Mouse (Mus musculus) gastrocnemius, postnatal 4 days (tissue): ENCODE data around the gene Txnrd2. TPM values are rescaled to one million over a fixed set of nuclear protein-coding genes. Genes with fewer than 3 reads are reported as not detected.
A peak's percentile ranks its signal among the peaks of the same experiment; 100 is the strongest.

Experiments used
- DNase-seq, 2 experiments: peaks; one replicate each; pipeline ENCODE4 v3.0.0; 2021 to 2022; ENCODE audit warnings: low spot score in 2 of 2, mixed read lengths in 2 of 2
- total RNA-seq, 2 experiments: library from RNA; stranded (reverse); gene quantifications; 2 replicates each; pipeline ENCODE4 v1.2.3; 2021

Txnrd2 gene
- total RNA-seq, 2 experiments from 2014 or later, result 10.1 to 14.9 TPM

DNA sequence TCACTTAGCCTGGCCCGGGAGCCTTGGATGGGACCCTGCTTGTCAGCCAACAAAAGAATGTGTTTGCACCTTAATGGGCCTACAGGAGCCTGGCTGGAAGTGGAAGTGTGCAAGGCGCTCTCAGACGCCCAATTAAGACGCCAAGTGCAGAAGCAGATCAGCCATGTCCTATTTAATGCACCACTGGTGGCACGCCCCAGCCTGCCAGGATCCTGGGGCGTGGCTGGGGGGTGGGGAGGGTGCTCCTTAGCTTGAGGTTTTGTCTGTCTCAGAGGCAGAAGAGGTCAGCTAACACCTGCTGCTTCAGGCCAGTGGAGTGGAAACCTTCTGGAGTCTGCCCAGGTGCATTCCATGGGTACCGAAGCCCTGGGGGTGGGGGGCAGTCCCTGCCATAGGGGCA is 53.5 kb downstream of the Txnrd2 start:
- no peak for DNase-seq

- no peak for DNase-seq
Measured at GRCm38 (mm10) chr16:18480933-18481485, 54.8 kb downstream of the Txnrd2 start.

- no peak for DNase-seq
Measured at GRCm38 (mm10) chr16:18482431-18482830, 56.2 kb downstream of the Txnrd2 start.

DNA sequence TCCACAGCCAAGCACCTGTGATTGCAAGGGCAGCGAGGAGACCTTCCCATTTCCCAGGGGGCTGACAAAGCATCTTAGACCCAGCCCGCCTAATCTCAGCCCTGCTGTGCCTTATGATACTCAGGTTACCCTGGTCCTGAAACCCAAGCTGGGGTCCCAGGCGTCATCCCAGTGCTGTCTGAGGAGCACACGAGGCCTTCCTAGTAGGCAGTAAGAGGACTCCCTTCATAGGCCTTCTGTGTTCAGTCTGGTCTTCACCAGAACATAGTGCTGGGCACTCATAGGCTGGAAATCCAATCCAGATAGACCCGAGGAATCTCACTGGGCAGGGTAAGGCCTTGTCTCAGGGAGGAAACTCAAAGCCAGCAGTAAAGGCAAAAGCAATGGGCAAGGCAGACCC is 57.7 kb downstream of the Txnrd2 start:
- no peak for DNase-seq

GRCm38 (mm10) chr16:18484386-18484785 is 58.2 kb downstream of the Txnrd2 start:
- DNase-seq, result no peak

DNA sequence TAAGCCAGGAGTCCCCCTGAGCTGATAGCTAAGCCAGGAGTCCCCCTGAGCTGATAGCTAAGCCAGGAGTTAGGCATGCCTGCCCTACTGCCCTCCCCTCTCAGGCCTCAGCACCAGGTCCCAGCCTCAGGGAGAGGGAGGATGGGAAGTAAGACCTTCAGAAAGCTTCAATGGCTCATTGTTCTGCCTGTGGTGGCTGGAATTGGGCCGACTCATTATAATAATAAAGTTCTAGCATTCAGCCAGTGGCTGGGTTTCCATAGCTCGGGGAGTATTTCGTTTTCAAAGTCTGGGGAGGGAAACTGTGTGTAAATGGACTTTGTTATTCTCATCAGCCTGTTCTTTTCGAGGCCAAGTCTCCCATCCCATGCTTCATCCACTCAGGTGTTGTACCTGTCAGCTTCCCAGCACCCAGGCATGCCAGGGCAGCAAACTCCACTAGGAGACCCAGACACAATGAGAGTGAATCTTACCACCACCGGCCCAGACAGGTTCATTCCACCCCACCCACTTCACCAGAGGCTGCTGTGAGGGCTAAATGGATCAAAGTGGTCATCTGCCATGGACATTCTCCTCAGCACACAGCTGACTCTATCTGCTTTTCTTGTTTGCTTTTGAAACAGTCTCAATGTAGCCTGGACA is 58.7 kb downstream of the Txnrd2 start:
- no peak for DNase-seq

DNA sequence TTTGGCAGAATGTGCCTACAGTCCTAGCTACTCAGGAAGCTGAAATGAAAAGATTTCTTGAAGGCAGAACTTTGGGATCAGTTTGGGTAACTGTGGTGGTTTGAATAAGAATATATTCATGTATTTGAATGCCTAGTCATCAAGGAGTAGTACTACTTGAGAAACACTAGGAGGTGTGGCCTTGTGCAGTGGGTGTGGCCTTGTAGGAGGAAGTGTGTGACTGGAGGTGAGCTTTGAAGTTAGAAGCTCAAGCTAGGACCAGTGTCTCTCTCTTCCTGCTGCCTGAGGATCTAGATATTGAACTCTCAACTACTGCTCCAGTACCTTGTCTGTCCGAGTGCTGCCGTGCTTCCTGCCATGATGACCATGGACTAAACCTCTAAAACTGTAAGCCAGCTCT is 59.9 kb downstream of the Txnrd2 start:
- DNase-seq, result no peak

DNA sequence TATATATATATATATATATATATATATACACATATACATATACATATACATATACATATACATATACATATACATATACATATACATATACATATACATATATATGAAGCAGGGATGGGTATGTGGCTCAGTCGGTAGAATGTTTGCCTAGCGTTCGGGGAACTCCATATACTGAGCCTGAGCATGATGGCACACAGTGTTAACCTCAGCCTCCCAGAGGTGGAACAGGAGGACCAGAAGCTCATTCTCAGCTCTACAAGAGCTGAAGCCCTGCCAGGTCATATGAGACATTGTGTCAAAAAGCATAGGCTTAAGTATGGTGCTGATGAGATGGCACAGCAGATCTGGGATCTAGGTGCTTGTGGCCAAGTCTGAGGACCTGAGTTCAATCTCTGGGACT is 64.1 kb downstream of the Txnrd2 start:
- no peak for DNase-seq

GRCm38 (mm10) chr16:18490894-18491293 is 64.7 kb downstream of the Txnrd2 start:
- DNase-seq, result no peak

- DNase-seq, result no peak
Measured at GRCm38 (mm10) chr16:18497865-18498515, 71.8 kb downstream of the Txnrd2 start.

GRCm38 (mm10) chr16:18498558-18498990 is 72.4 kb downstream of the Txnrd2 start, which contains the start of the genes Gnb1l and Rtl10:
Gnb1l (plus strand) TSS chr16:18498713.
Rtl10 (plus strand) TSS chr16:18498901.
- DNase-seq, result peak; percentile 95 to 96

GRCm38 (mm10) chr16:18498996-18499395 is 72.8 kb downstream of the Txnrd2 start:
- DNase-seq, result peak in 1 of 2 experiments; percentile 39

DNA sequence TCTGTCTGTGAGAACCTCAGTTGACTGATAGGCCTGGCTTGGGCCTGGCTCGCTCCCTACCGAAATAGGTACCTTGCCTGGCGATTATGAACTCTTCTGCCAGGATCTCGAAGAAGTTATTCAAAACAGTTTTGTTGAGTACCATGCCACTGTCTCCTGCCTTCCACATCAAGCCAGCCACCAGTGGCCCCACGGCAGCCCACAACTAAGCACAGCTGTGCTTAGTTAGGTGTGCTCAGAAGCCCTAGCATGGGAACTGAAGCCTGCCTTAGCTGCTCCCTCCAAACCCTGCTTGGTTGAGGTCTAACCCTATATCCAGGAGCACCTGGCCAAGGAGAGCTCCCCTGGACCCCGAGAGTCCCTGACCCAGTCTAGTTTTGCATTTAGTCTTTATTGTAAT is 75.3 kb downstream of the Txnrd2 start:
- DNase-seq, result no peak

GRCm38 (mm10) chr16:18503566-18504342 is 77.6 kb downstream of the Txnrd2 start:
- no peak for DNase-seq

DNA sequence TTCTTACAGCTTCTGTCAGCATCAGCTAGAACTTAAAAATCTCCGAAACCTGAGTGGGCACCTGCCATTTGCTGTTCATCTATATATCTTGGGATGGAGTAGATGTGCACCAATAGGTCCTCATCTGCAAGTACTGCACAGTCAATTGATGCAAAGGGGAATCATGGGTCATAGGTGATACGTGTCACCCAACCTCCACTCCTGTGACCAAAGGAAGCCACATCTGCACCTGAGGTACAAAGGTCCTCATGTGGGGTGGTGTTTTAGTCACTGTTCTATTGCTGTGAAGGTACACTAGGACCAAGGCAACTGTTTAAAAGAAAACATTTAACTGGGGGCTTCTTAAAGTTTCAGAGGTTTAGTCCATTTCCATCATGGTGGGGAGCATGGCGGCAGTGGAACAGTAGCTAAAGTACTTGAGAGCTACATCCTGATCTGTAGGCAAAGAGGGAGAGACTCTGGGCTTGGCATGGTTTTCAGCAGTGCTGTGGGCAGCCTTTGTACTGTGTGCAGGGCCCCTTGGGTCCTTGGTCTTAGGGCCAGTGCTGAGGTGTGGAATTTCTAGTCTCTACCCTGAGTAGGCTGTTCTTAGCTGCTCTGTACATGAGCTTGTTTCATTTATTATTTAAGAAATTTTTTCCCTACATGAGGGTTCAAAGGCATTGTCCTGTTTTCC is 80.5 kb downstream of the Txnrd2 start:
- no peak for DNase-seq

DNA sequence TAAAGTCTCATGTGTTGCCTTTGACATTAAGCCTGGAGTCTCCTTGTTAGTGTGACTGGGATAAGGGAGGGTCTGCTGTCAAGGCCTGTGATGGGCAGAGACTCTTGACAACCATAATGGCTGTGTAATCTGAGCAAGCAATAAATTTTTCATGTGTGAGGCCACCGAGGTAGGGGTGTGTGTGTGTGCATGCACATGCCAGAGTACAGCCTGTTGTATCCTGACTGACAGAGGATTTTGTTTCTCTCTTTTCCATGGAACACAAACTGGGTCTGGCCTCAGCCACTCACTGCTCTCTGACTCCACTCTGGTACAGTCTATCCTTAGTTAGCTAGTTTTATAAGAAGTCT is 81.0 kb downstream of the Txnrd2 start:
- no peak for DNase-seq

- DNase-seq, result no peak
Measured at GRCm38 (mm10) chr16:18511741-18512140, 85.6 kb downstream of the Txnrd2 start.

DNA sequence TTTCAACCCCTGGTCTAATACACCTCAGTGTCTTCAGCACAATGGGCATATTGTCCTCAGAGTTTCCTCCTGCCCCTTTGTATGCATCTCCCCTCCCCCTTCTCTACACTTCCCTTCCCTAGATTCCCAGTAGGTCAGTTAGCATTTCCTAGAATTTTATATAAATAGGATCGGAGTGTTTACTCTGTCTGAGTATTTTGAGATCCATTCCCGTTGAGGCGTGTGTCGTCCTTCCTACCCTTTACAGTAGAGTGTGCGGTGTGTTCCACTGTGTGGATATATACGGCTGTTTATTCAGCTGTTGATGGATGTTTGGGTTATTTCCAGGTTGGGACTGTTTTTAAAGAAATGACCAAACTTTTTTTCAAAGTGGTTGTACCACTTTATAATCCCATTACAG is 87.3 kb downstream of the Txnrd2 start:
- DNase-seq, result no peak

DNA sequence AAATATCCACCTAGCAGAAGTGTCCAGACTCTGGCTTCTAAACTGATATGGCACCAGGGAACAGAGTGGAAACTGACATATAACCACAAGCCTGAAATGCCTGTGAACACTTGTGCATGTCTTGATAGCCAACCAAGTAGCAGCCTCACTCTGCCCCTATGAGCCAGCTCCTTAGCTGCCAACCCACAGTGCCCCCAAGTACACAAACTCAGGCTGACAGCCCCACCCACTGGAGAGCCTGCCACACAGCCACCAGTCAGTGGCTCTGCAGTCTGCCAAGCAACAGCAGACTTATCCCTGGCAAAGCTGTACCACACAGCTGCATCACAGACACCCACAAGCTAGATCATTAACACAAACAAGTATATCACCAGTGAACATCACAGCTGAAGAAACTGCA is 91.9 kb downstream of the Txnrd2 start:
- peak; percentile 16 to 47 for DNase-seq

GRCm38 (mm10) chr16:18523563-18524245 is 97.5 kb downstream of the Txnrd2 start:
- peak in 1 of 2 experiments; percentile 11 for DNase-seq

DNA sequence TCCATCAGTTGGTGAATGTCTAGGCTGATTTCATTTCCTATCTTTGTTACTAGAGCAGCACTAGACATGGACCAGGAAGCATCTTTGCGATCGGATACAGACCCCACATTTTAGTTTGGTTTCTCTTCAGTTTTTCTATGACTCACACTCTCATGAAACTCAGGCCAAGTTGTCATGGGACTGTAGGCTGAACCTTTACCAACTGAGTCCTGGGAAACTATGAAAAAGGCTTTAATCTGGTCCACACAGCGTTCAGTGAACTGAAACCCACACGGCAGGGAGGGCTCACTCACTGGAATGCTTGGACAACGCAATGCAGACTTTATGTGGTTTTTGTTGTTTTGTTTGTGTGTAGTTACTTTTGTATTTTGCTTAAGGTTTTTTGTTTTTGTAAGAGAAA is 102.5 kb downstream of the Txnrd2 start:
- no peak for DNase-seq
